Mouse (Mus musculus) megakaryocyte, embryonic 14.5 days (primary cell): ENCODE results near the gene Lats2. TPM values are rescaled to one million over a fixed set of nuclear protein-coding genes. Genes with fewer than 3 reads are reported as not detected.

Experiments
- H3K27me3 ChIP-seq: replicated peaks from 2 replicates; pipeline ENCODE3; 2012; ENCODE audit warnings: inconsistent platforms
- H3K36me3 ChIP-seq: replicated peaks from 2 replicates; pipeline ENCODE3; 2012; ENCODE audit warnings: low read length, inconsistent platforms, mixed read lengths
- H3K4me1 ChIP-seq: 2 replicates; pipeline ENCODE4 v1.6.1; 2012; ENCODE audit warnings: inconsistent platforms
- H3K4me3 ChIP-seq: replicated peaks from 2 replicates; pipeline ENCODE3; 2012; ENCODE audit warnings: moderate library complexity, mild to moderate bottlenecking, inconsistent platforms
- H3K9me3 ChIP-seq: 2 replicates; pipeline ENCODE4 v1.6.1; 2012; ENCODE audit warnings: inconsistent platforms
- FLI1 ChIP-seq: IDR thresholded peaks from 2 replicates; pipeline ENCODE4 v1.6.1; 2012; ENCODE audit warnings: low read length, inconsistent platforms, mixed read lengths
- GATA1 ChIP-seq: IDR thresholded peaks from 3 replicates; pipeline ENCODE4 v1.6.1; 2012; ENCODE audit warnings: mixed read lengths, low read length, inconsistent platforms, borderline replicate concordance
- polyA plus RNA-seq: library from polyadenylated mRNA; stranded (reverse); fragments of >175 nt; gene quantifications from 2 replicates; pipeline ENCODE4 v1.2.3, GENCODE M21; 2012; ENCODE audit warnings: low replicate concordance; ENCODE audit not compliant: insufficient read depth

Lats2 gene
- 2.0 TPM in 1 of 2 replicates, not detected in the other for polyA plus RNA-seq

GRCm38 (mm10) chr14:57758237-57758636, at the start of gene Lats2:
TSS of gene Lats2 (minus strand) at chr14:57758388.
- TF ChIP-seq FLI1 (no peak), GATA1 (no peak)
- H3K9me3 ChIP-seq = 0 out of 2 replicates have a peak, but pooled peaks cover 3% of the 10 kb centered on the region

GRCm38 (mm10) chr14:57803731-57804130, 45.5 kb upstream of the Lats2 start:
- no peaks in the 10 kb centered on the region for H3K27me3 ChIP-seq
- H3K4me3 ChIP-seq = no peak overlapping the region
- no peaks in the 10 kb centered on the region for H3K9me3 ChIP-seq
- peaks cover 28% of the 10 kb centered on the region for H3K4me1 ChIP-seq
- TF ChIP-seq GATA1 = no peak
- TF ChIP-seq FLI1 = no peak
- H3K36me3 ChIP-seq = peaks cover 82% of the 10 kb centered on the region

More at GRCm38 (mm10) chr14:57758237-57758636, at the start of gene Lats2:
- H3K4me1 ChIP-seq = peaks cover 27% of the 10 kb centered on the region
- peaks cover 6% of the 10 kb centered on the region for H3K27me3 ChIP-seq
- no peaks in the 10 kb centered on the region for H3K36me3 ChIP-seq
- no peak within 1 kb of the TSS for H3K4me3 ChIP-seq

GRCm38 (mm10) chr14:57797991-57798931, 40.1 kb upstream of the Lats2 start, which contains the start of gene Sap18:
TSS of gene Sap18 (plus strand) at chr14:57798180.
- Histone ChIP-seq H3K27me3 (no peaks in the 10 kb centered on the region), H3K9me3 (no peaks in the 10 kb centered on the region), H3K4me1 (peaks cover 28% of the 10 kb centered on the region), H3K36me3 (peaks cover 32% of the 10 kb centered on the region), H3K4me3 (peak within 1 kb of the TSS; percentile 100)
- TF ChIP-seq GATA1 = no peak
- TF ChIP-seq FLI1 = no peak

GRCm38 (mm10) chr14:57797551-57797950, 39.4 kb upstream of the Lats2 start:
- TF ChIP-seq FLI1 = no peak
- no peak for TF ChIP-seq GATA1
- no peaks in the 10 kb centered on the region for H3K27me3 ChIP-seq
- peaks cover 24% of the 10 kb centered on the region for H3K4me1 ChIP-seq
- peak overlapping the region; percentile 100 for H3K4me3 ChIP-seq
- peaks cover 25% of the 10 kb centered on the region for H3K36me3 ChIP-seq
- no peaks in the 10 kb centered on the region for H3K9me3 ChIP-seq

- Histone ChIP-seq H3K9me3 (no peaks in the 10 kb centered on the region), H3K4me1 (no peaks in the 10 kb centered on the region), H3K4me3 (no peak overlapping the region), H3K36me3 (no peaks in the 10 kb centered on the region), H3K27me3 (no peaks in the 10 kb centered on the region)
- TF ChIP-seq GATA1 (no peak), FLI1 (no peak)
Observed at GRCm38 (mm10) chr14:57791171-57791570, 33.0 kb upstream of the Lats2 start.

GRCm38 (mm10) chr14:57789759-57790158, 31.6 kb upstream of the Lats2 start:
- TF ChIP-seq FLI1 (no peak), GATA1 (no peak)
- Histone ChIP-seq H3K4me1 (no peaks in the 10 kb centered on the region), H3K36me3 (no peaks in the 10 kb centered on the region)

GRCm38 (mm10) chr14:57789311-57789710, 31.1 kb upstream of the Lats2 start:
- H3K4me3 ChIP-seq = no peak overlapping the region
- H3K36me3 ChIP-seq = no peaks in the 10 kb centered on the region
- no peaks in the 10 kb centered on the region for H3K4me1 ChIP-seq
- no peaks in the 10 kb centered on the region for H3K27me3 ChIP-seq
- no peaks in the 10 kb centered on the region for H3K9me3 ChIP-seq
- no peak for TF ChIP-seq GATA1
- no peak for TF ChIP-seq FLI1

More at GRCm38 (mm10) chr14:57789759-57790158, 31.6 kb upstream of the Lats2 start:
- Histone ChIP-seq H3K9me3 (no peaks in the 10 kb centered on the region), H3K4me3 (no peak overlapping the region), H3K27me3 (no peaks in the 10 kb centered on the region)

- H3K9me3 ChIP-seq = no peaks in the 10 kb centered on the region
- TF ChIP-seq GATA1 (no peak), FLI1 (no peak)
- no peaks in the 10 kb centered on the region for H3K4me1 ChIP-seq
- no peaks in the 10 kb centered on the region for H3K36me3 ChIP-seq
- H3K4me3 ChIP-seq = no peak overlapping the region
- H3K27me3 ChIP-seq = no peaks in the 10 kb centered on the region
Observed at GRCm38 (mm10) chr14:57787406-57787805, 29.2 kb upstream of the Lats2 start.

GRCm38 (mm10) chr14:57772157-57772815, 14.1 kb upstream of the Lats2 start:
- Histone ChIP-seq H3K4me3 (no peak overlapping the region), H3K9me3 (no peaks in the 10 kb centered on the region), H3K4me1 (peaks cover 24% of the 10 kb centered on the region), H3K27me3 (no peaks in the 10 kb centered on the region), H3K36me3 (no peaks in the 10 kb centered on the region)
- no peak for TF ChIP-seq GATA1
- TF ChIP-seq FLI1 = no peak

- Histone ChIP-seq H3K27me3 (peaks cover 2% of the 10 kb centered on the region), H3K4me3 (no peak overlapping the region), H3K4me1 (peaks cover 24% of the 10 kb centered on the region), H3K9me3 (no peaks in the 10 kb centered on the region), H3K36me3 (no peaks in the 10 kb centered on the region)
- no peak for TF ChIP-seq GATA1
- TF ChIP-seq FLI1 = no peak
Observed at GRCm38 (mm10) chr14:57769102-57769501, 10.9 kb upstream of the Lats2 start.
